ENCODE assay signal across 8 mouse cellular contexts in the genomic region with DNA sequence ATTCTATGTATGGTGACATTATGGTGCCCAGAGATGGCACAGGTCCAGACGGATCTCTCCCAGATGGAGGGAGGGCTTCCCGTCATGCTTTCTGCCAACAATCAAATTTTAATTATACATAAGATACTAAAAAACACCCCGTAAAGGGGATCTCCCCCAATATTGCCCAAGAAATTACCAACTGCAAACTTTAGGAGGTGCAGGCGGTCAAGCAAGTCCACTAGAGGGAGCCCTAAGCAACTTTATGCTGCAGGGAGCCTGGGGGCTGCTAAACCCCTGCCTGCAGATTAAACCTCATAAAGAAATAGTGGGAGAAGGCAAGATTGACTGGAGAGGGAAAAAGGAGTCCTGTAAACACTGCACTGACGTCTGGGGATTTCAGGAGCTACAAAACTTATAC. TPM values are rescaled to one million over a fixed set of nuclear protein-coding genes. Genes with fewer than 3 reads are reported as not detected.
DNase-seq lines count a peak whose midpoint lies in the region; ATAC-seq lines count a peak whose summit lies in the region.

No protein-coding gene starts in this region.

- H3K9ac ChIP-seq in heart, embryonic 11.5 days (ENCODE audit: low read depth, low read length), result no peak overlapping the region

- no peak overlapping the region for H3K4me3 ChIP-seq in heart, embryonic 11.5 days (ENCODE audit: low read depth, low read length)

- no peaks in the 10 kb centered on the region for H3K36me3 ChIP-seq in heart, embryonic 11.5 days (ENCODE audit: control insufficient read depth, insufficient read depth, low read length)

- no peaks in the 10 kb centered on the region for H3K9me3 ChIP-seq in heart, embryonic 11.5 days (replicated peaks; ENCODE audit: control insufficient read depth, low read length)

- 12% methylated on average over 5 of the region's 5 CpGs for WGBS in heart, embryonic 11.5 days (ENCODE audit: insufficient replicate concordance)

- DNase-seq in heart, adult 18-20 months, result peak; percentile 51 to 80
- DNase-seq in right cerebral cortex, postnatal 4 days, result peak; percentile 67
- no peak for DNase-seq in right cerebral cortex, postnatal 25 days
- peak; percentile 54 for DNase-seq in cerebellum, adult 9-10 months
- DNase-seq in heart, postnatal 4 days, result peak; percentile 71
- DNase-seq in thymus, postnatal 36 days, result peak; percentile 76 to 82

- no peaks in the 10 kb centered on the region for H3K27me3 ChIP-seq in heart, embryonic 11.5 days (ENCODE audit: control insufficient read depth, insufficient read depth, low read length)

- peaks cover 2% of the 10 kb centered on the region; the same call in 1 of the 2 replicates for H3K4me1 ChIP-seq in heart, embryonic 11.5 days (ENCODE audit: control insufficient read depth, insufficient read depth, low read length)

- no peak for ATAC-seq in heart, embryonic 11.5 days (replicated peaks; ENCODE audit: insufficient number of reproducible peaks, low FRiP score, low TSS enrichment)
- ATAC-seq in megakaryocyte-erythroid progenitor cell, adult 5-6 weeks (replicated peaks; ENCODE audit: low FRiP score, low TSS enrichment, poor library complexity, severe bottlenecking), result peak; percentile 55; the same call in 1 of the 2 replicates

- no peak overlapping the region for H3K4me2 ChIP-seq in heart, embryonic 11.5 days

- no peak overlapping the region for H3K27ac ChIP-seq in heart, embryonic 11.5 days (ENCODE audit: low read depth, low read length)

RNA-seq across cellular contexts. Expression of gene Ccdc153, which starts 1.0 kb away (rescaled TPM):
- total RNA-seq in heart, adult 18-20 months (2021), result 1 to 10 TPM in 1 of 2 experiments, not detected in 1; 1.7 TPM
- polyA plus RNA-seq in heart, embryonic 11.5 days (2014; fragmentation: Nextera tagmentation; extraction: Ambion mirVana), result not detected in 2 replicates
- not detected for total RNA-seq in heart, postnatal 4 days (2021)
- total RNA-seq in megakaryocyte-erythroid progenitor cell, adult 5-6 weeks (2014; fragmentation: Nextera tagmentation), result not detected in 2 replicates
- not detected in 2 replicates for total RNA-seq in megakaryocyte-erythroid progenitor cell, adult 5-6 weeks (2017)

RNA-seq across cellular contexts. Expression of gene Cbl, which starts 5.6 kb away (rescaled TPM):
- total RNA-seq in heart, adult 18-20 months (2021), result 10 to 100 TPM; 18.0 to 18.5 TPM
- 12.6 and 14.8 TPM in 2 replicates for polyA plus RNA-seq in heart, embryonic 11.5 days (2014; fragmentation: Nextera tagmentation; extraction: Ambion mirVana)
- 10 to 100 TPM; 28.5 to 28.8 TPM for total RNA-seq in heart, postnatal 4 days (2021)
- 36.5 and 38.8 TPM in 2 replicates for total RNA-seq in megakaryocyte-erythroid progenitor cell, adult 5-6 weeks (2014; fragmentation: Nextera tagmentation)
- 8.4 and 39.5 TPM in 2 replicates for total RNA-seq in megakaryocyte-erythroid progenitor cell, adult 5-6 weeks (2017)

RNA-seq across cellular contexts. Expression of gene Pdzd3, which starts 11.8 kb away (rescaled TPM):
- 1 to 10 TPM; 4.6 to 5.4 TPM for total RNA-seq in heart, adult 18-20 months (2021)
- not detected in 2 replicates for polyA plus RNA-seq in heart, embryonic 11.5 days (2014; fragmentation: Nextera tagmentation; extraction: Ambion mirVana)
- 1 to 10 TPM in 1 of 2 experiments, under 1 TPM in 1; 0.92 to 1.0 TPM for total RNA-seq in heart, postnatal 4 days (2021)
- total RNA-seq in megakaryocyte-erythroid progenitor cell, adult 5-6 weeks (2014; fragmentation: Nextera tagmentation), result not detected in 2 replicates
- not detected in 2 replicates for total RNA-seq in megakaryocyte-erythroid progenitor cell, adult 5-6 weeks (2017)

RNA-seq across cellular contexts. Expression of gene Nlrx1, which starts 29.0 kb away (rescaled TPM):
- 10 to 100 TPM; 21.7 to 25.6 TPM for total RNA-seq in heart, adult 18-20 months (2021)
- polyA plus RNA-seq in heart, embryonic 11.5 days (2014; fragmentation: Nextera tagmentation; extraction: Ambion mirVana), result 3.6 and 4.9 TPM in 2 replicates
- 10 to 100 TPM; 13.8 to 15.3 TPM for total RNA-seq in heart, postnatal 4 days (2021)
- 1.3 and 1.8 TPM in 2 replicates for total RNA-seq in megakaryocyte-erythroid progenitor cell, adult 5-6 weeks (2014; fragmentation: Nextera tagmentation)
- 0.80 and 3.1 TPM in 2 replicates for total RNA-seq in megakaryocyte-erythroid progenitor cell, adult 5-6 weeks (2017)

RNA-seq across cellular contexts. Expression of gene Abcg4, which starts 49.0 kb away (rescaled TPM):
- total RNA-seq in heart, adult 18-20 months (2021), result under 1 TPM; 0.30 to 0.85 TPM
- polyA plus RNA-seq in heart, embryonic 11.5 days (2014; fragmentation: Nextera tagmentation; extraction: Ambion mirVana), result 2.7 and 3.3 TPM in 2 replicates
- 1 to 10 TPM; 1.2 to 1.5 TPM for total RNA-seq in heart, postnatal 4 days (2021)
- total RNA-seq in megakaryocyte-erythroid progenitor cell, adult 5-6 weeks (2014; fragmentation: Nextera tagmentation), result 82.3 and 111 TPM in 2 replicates
- 13.4 TPM in 2 replicates for total RNA-seq in megakaryocyte-erythroid progenitor cell, adult 5-6 weeks (2017)
